Mouse (Mus musculus) intestine, embryonic 14.5 days (tissue): Measurements from ENCODE around the gene Npepps. TPM values are rescaled to one million over a fixed set of nuclear protein-coding genes. Genes with fewer than 3 reads are reported as not detected.

Experiments used
- ATAC-seq: fragments of 200-750 bp; cut with Nextera tagmentation; replicated peaks from 2 replicates; pipeline ENCODE4 v1.8.0; 2017; ENCODE audit warnings: low read depth, moderate number of reproducible peaks, moderate TSS enrichment, moderate library complexity; ENCODE audit not compliant: low FRiP score, low TSS enrichment
- DNase-seq: peaks from one replicate; pipeline ENCODE4 v3.0.0-alpha.2; 2018; ENCODE audit warnings: low spot score
- H3K27ac ChIP-seq: fragments of 300-500 bp; sonication (generic); 2 replicates; pipeline ENCODE4 v1.5.1; 2014; ENCODE audit warnings: low read depth, mild to moderate bottlenecking, control low read depth
- H3K27me3 ChIP-seq: fragments of 300-500 bp; sonication (generic); replicated peaks from 2 replicates; pipeline ENCODE4 v1.6.1; 2014; ENCODE audit warnings: low read length, control low read depth; ENCODE audit not compliant: control insufficient read depth, insufficient read depth
- H3K36me3 ChIP-seq: fragments of 300-500 bp; sonication (generic); 2 replicates; pipeline ENCODE4 v1.6.1; 2014; ENCODE audit warnings: low read length, control low read depth; ENCODE audit not compliant: control insufficient read depth, insufficient read depth
- H3K4me1 ChIP-seq: fragments of 300-500 bp; sonication (generic); replicated peaks from 2 replicates; pipeline ENCODE4 v1.6.1; 2014; ENCODE audit warnings: low read length, control low read depth, mixed read lengths; ENCODE audit not compliant: control insufficient read depth, insufficient read depth
- H3K4me2 ChIP-seq: fragments of 300-500 bp; sonication (generic); 2 replicates; pipeline ENCODE4 v1.6.1; 2014; ENCODE audit warnings: low read length
- H3K4me3 ChIP-seq: fragments of 300-500 bp; sonication (generic); 2 replicates; pipeline ENCODE4 v1.5.1; 2014; ENCODE audit warnings: low read depth, low read length, control low read depth, mixed read lengths
- H3K9ac ChIP-seq: fragments of 300-500 bp; sonication (generic); 2 replicates; pipeline ENCODE4 v1.6.1; 2014; ENCODE audit warnings: mild to moderate bottlenecking, low read length
- H3K9me3 ChIP-seq: fragments of 300-500 bp; sonication (generic); 2 replicates; pipeline ENCODE4 v1.6.1; 2016; ENCODE audit warnings: low read length, control low read depth; ENCODE audit not compliant: control insufficient read depth
- WGBS: fragments of 180-500 bp; shearing (Covaris S2); extraction: QIAGEN DNeasy Blood & Tissue Kit; methylation state at CpG from one replicate; pipeline ENCODE4 v1.1.7; 2014; 5-methylcytosine and 5-hydroxymethylcytosine counted together
- polyA plus RNA-seq: library from polyadenylated mRNA; unstranded; fragments of >200 nt; fragmentation: Nextera tagmentation; extraction: Ambion mirVana; gene quantifications from 2 replicates; pipeline ENCODE4 v1.2.1, GENCODE M21; 2014

The Npepps gene
- polyA plus RNA-seq, 1 experiment from 2014 or later, result 83.1 TPM

DNA sequence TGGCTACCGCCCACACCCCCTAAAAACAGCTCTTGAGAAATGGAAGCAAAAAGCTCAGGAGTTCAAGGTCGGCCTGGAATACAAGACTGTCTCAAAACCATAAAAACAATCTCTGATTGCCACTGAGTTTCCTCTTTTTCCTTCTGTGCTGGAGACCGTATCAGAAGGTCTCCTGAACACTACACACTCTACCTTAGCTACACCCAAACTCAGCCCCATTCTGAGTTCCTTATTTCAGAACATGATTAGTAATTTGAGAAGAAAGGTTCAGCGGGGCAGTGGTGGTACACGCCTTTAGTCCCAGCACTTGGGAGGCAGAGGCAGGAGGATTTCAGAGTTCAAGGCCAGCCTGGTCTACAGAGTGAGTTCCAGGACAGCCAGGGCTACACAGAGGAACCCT lies 99.4 kb downstream of the Npepps start:
- Histone ChIP-seq H3K36me3 (peaks cover 100% of the 10 kb centered on the region), H3K4me1 (peaks cover 15% of the 10 kb centered on the region), H3K27me3 (no peaks in the 10 kb centered on the region), H3K9me3 (no peaks in the 10 kb centered on the region), H3K9ac (no peak overlapping the region), H3K4me3 (no peak overlapping the region), H3K4me2 (no peak overlapping the region), H3K27ac (no peak overlapping the region)
- WGBS, result 82% methylated on average over 5 of the region's 5 CpGs
- ATAC-seq (no peak), DNase-seq (no peak)

DNA sequence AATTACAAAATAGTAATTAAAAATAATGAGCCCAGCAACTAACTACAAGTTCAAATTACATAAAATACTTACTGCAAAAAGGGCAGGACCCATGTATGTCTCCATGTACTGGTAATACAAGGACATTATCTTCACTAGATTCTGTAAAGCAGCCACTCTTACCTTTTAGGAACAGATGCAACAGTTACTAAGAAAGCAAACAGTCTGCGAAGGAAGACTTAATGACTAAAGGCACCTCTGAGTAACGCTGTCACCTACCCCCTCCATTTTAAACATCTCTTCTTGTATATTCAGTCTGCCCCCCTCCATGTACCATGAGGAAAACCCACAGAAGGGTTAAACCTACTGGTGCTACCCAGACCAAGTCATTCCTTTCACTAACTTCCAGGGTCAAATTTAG lies 102.2 kb downstream of the Npepps start:
- H3K4me3 ChIP-seq, result no peak overlapping the region
- no peak overlapping the region for H3K9ac ChIP-seq
- 96% methylated on average over 2 of the region's 2 CpGs for WGBS
- no peaks in the 10 kb centered on the region for H3K27me3 ChIP-seq
- peaks cover 100% of the 10 kb centered on the region for H3K36me3 ChIP-seq
- H3K4me2 ChIP-seq, result no peak overlapping the region
- DNase-seq (no peak), ATAC-seq (no peak)
- H3K9me3 ChIP-seq, result no peaks in the 10 kb centered on the region
- H3K4me1 ChIP-seq, result no peaks in the 10 kb centered on the region; the same call in 1 of the 2 replicates
- no peak overlapping the region for H3K27ac ChIP-seq

DNA sequence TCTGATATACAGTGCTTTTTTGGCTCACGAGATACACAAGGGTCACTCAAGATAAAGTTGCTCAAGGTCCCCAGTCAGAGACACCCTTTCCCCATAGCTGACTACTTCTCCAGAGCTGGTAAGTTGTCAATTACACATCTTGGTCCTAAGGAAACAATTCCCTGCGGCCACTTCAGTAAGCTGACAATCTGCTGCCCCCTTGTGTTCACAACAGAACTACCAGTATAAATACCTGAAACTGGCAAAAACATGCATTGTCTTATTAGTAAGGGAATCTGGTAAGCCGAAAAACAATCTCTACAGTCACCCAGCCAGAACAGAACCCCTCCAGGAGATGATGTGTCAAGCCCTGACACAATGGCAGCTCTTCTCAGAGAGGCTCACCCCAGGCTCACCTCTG lies 103.6 kb downstream of the Npepps start:
- H3K9ac ChIP-seq, result no peak overlapping the region
- DNase-seq, result no peak
- no peaks in the 10 kb centered on the region for H3K4me1 ChIP-seq
- H3K9me3 ChIP-seq, result no peaks in the 10 kb centered on the region
- WGBS, result 55% methylated on average over 3 of the region's 3 CpGs
- H3K4me2 ChIP-seq, result no peak overlapping the region
- H3K27me3 ChIP-seq, result no peaks in the 10 kb centered on the region
- peaks cover 100% of the 10 kb centered on the region for H3K36me3 ChIP-seq
- ATAC-seq, result no peak
- no peak overlapping the region for H3K4me3 ChIP-seq
- H3K27ac ChIP-seq, result no peak overlapping the region

DNA sequence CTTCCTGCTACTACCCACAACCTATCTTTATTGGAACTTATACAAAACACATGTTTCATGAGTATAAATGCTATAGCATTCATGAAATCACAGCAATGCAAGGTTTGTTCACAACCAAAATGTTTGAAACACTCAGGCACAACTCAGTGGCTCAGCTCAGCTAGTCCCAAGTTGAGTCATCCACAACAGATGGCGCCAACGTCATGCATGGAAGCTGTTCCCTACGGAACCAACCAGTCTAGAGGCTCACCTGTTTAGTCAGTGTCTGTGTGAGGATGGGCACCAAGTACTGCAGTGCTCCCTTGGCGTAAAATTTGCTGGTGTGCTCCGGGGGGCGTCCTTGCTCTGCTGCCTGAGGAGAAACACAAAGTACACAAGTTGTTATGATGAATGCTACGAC lies 104.9 kb downstream of the Npepps start:
- Histone ChIP-seq H3K9ac (no peak overlapping the region), H3K27ac (no peak overlapping the region), H3K4me1 (no peaks in the 10 kb centered on the region), H3K27me3 (no peaks in the 10 kb centered on the region), H3K9me3 (no peaks in the 10 kb centered on the region), H3K36me3 (peaks cover 100% of the 10 kb centered on the region), H3K4me2 (no peak overlapping the region), H3K4me3 (no peak overlapping the region)
- ATAC-seq, result no peak
- DNase-seq, result no peak
- WGBS, result 94% methylated on average over 7 of the region's 7 CpGs

DNA sequence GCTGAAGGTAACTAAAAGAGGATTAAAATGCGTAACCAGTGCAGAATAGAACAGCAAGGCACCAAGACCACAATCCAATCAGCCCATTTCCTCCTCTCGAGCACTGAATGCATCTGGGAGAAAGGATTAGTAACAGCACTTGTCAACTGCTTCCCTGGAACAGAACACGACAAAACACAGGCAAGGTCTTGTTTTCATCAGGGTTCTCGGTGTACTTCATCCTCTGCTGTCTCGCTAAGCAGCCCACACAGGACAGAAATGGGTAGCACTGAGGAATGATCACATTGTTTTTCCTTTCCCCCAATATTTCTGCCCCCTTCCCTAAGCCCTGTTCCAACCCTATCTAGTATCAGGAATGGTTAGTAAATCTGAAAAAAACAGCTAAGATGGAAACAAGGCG lies 120.1 kb downstream of the Npepps start:
- 62% methylated on average over 6 of the region's 6 CpGs for WGBS
- H3K4me2 ChIP-seq, result no peak overlapping the region
- no peak for DNase-seq
- H3K4me3 ChIP-seq, result no peak overlapping the region
- no peaks in the 10 kb centered on the region for H3K4me1 ChIP-seq
- no peaks in the 10 kb centered on the region for H3K27me3 ChIP-seq
- ATAC-seq, result no peak
- H3K9me3 ChIP-seq, result no peaks in the 10 kb centered on the region
- H3K9ac ChIP-seq, result no peak overlapping the region
- H3K27ac ChIP-seq, result no peak overlapping the region
- peaks cover 93% of the 10 kb centered on the region for H3K36me3 ChIP-seq

DNA sequence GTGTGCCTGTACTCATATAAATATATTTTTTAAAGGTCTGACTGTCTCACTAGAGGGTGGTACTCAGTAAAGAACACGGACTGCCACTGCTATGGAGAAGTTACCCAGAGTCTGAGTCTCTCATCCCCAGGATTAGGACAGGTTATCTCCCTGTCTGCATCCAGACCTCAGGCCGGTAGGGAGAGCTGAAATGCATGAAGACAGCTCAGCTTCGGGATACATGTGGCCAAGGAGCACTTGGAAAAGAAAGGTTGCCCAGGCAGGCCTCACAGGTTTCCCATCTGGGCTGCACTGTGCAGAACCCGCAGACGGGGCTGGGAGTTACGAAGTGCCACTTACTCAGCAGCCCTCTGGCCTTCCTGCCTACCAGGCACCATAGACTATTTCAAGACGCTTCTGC lies 123.4 kb downstream of the Npepps start:
- Histone ChIP-seq H3K36me3 (peaks cover 62% of the 10 kb centered on the region), H3K4me2 (no peak overlapping the region), H3K27me3 (no peaks in the 10 kb centered on the region), H3K4me3 (no peak overlapping the region), H3K9ac (no peak overlapping the region), H3K4me1 (peaks cover 11% of the 10 kb centered on the region; the same call in 1 of the 2 replicates), H3K9me3 (no peaks in the 10 kb centered on the region), H3K27ac (no peak overlapping the region)
- ATAC-seq (no peak), DNase-seq (no peak)
- WGBS, result 83% methylated on average over 7 of the region's 7 CpGs

Other genes starting within 250 kb of the Npepps start
- gene Lrrc46, start 239.2 kb downstream of the Npepps start, polyA plus RNA-seq, result 0.44 and 0.49 TPM in 2 replicates
- 96.4 and 98.5 TPM in 2 replicates for gene Mrpl10, start 239.1 kb downstream of the Npepps start, polyA plus RNA-seq
- 7.3 and 7.8 TPM in 2 replicates for gene Osbpl7, start 230.0 kb downstream of the Npepps start, polyA plus RNA-seq
- gene Tbx21, start 165.3 kb downstream of the Npepps start, polyA plus RNA-seq, result 0.07 TPM in 1 of 2 replicates, not detected in the other
- 3.2 and 3.9 TPM in 2 replicates for gene Tbkbp1, start 129.1 kb downstream of the Npepps start, polyA plus RNA-seq
- 79.9 and 86.0 TPM in 2 replicates for gene Kpnb1, start 92.8 kb downstream of the Npepps start, polyA plus RNA-seq
- gene Mrpl45, start 35.1 kb upstream of the Npepps start, polyA plus RNA-seq, result 52.1 and 55.5 TPM in 2 replicates
- 0.11 and 0.15 TPM in 2 replicates for gene Gpr179, start 71.4 kb upstream of the Npepps start, polyA plus RNA-seq
- gene Socs7, start 81.9 kb upstream of the Npepps start, polyA plus RNA-seq, result 2.1 and 2.5 TPM in 2 replicates
- gene Arhgap23, start 134.9 kb upstream of the Npepps start, polyA plus RNA-seq, result 5.0 and 5.1 TPM in 2 replicates
- 0.12 TPM in 2 replicates for gene 4933428G20Rik, start 219.7 kb upstream of the Npepps start, polyA plus RNA-seq